12 mouse cellular contexts compared by ENCODE assay signal in genomic region chr8:121313458-121313857, GRCm38 (mm10).
DNase-seq lines count a peak whose midpoint lies in the region; ATAC-seq and TF ChIP-seq lines count a peak whose summit lies in the region.
"Had no signal": no experiment of that assay in that cellular context is flagged by ENCODE, and none has a peak within 500 bp of the region (broad histone marks: within the 10 kb centered on the region; RNA-seq: fewer than 3 reads in every experiment).

No protein-coding gene starts in this region.

- TF ChIP-seq CTCF in forebrain, postnatal 0 days (IDR thresholded peaks at IDR 0.05; ENCODE audit: low read depth) = peak; percentile 18; the same call in 1 of the 2 replicates
- peak; percentile 52 for TF ChIP-seq CTCF in kidney, postnatal 0 days (IDR thresholded peaks at IDR 0.05; ENCODE audit: low read depth)

- 59% methylated on average over 6 of the region's 6 CpGs for WGBS in forebrain, postnatal 0 days
- WGBS in forebrain, embryonic 11.5 days = 62% methylated on average over 6 of the region's 6 CpGs
- 43% methylated on average over 6 of the region's 6 CpGs for WGBS in kidney, postnatal 0 days
- WGBS in kidney, embryonic 16.5 days = 35% methylated on average over 6 of the region's 6 CpGs
- 45% methylated on average over 6 of the region's 6 CpGs for WGBS in neural tube, embryonic 15.5 days

- H3K27me3 ChIP-seq in forebrain, postnatal 0 days (ENCODE audit: insufficient read depth, low read length) = no peaks in the 10 kb centered on the region
- H3K27me3 ChIP-seq in forebrain, embryonic 11.5 days (ENCODE audit: control insufficient read depth, insufficient read depth, low read length) = no peaks in the 10 kb centered on the region
- no peaks in the 10 kb centered on the region; the same call in 1 of the 2 replicates for H3K27me3 ChIP-seq in kidney, postnatal 0 days (ENCODE audit: insufficient read depth, low read length)
- H3K27me3 ChIP-seq in kidney, embryonic 16.5 days (ENCODE audit: insufficient read depth, low read length) = no peaks in the 10 kb centered on the region
- peaks cover 7% of the 10 kb centered on the region; the same call in 1 of the 2 replicates for H3K27me3 ChIP-seq in neural tube, embryonic 15.5 days (replicated peaks)

- H3K36me3 ChIP-seq in forebrain, postnatal 0 days (ENCODE audit: insufficient read depth) = no peaks in the 10 kb centered on the region
- H3K36me3 ChIP-seq in forebrain, embryonic 11.5 days (ENCODE audit: control insufficient read depth, insufficient read depth, low read length) = no peaks in the 10 kb centered on the region
- no peaks in the 10 kb centered on the region for H3K36me3 ChIP-seq in kidney, postnatal 0 days (ENCODE audit: insufficient read depth, low read length)
- H3K36me3 ChIP-seq in kidney, embryonic 16.5 days (ENCODE audit: insufficient read depth, low read length) = no peaks in the 10 kb centered on the region
- no peaks in the 10 kb centered on the region for H3K36me3 ChIP-seq in neural tube, embryonic 15.5 days
- H3K36me3 ChIP-seq: embryonic facial prominence, embryonic 12.5 days had no signal

- no peak overlapping the region for H3K4me3 ChIP-seq in forebrain, postnatal 0 days (ENCODE audit: low read depth, low read length)
- no peak overlapping the region for H3K4me3 ChIP-seq in forebrain, embryonic 11.5 days (ENCODE audit: low read depth, low read length)
- no peak overlapping the region for H3K4me3 ChIP-seq in kidney, postnatal 0 days (replicated peaks; ENCODE audit: low read depth, low read length)
- no peak overlapping the region for H3K4me3 ChIP-seq in kidney, embryonic 16.5 days (ENCODE audit: low read length)
- no peak overlapping the region for H3K4me3 ChIP-seq in neural tube, embryonic 15.5 days (replicated peaks)
- H3K4me3 ChIP-seq: embryonic facial prominence, embryonic 12.5 days had no signal

- no peak for DNase-seq in forebrain, postnatal 0 days
- no peak for DNase-seq in forebrain, embryonic 11.5 days (ENCODE audit: low spot score)
- DNase-seq in kidney, postnatal 0 days (ENCODE audit: low spot score) = no peak
- DNase-seq in neural tube, embryonic 10.5 days (ENCODE audit: extremely low spot score, low spot score) = peak; percentile 49
- peak; percentile 76 for DNase-seq in embryo, embryonic 9.5 days (ENCODE audit: extremely low spot score)
- DNase-seq in right cerebral cortex, adult 2 months (ENCODE audit: low spot score in 2 of 2) = no peak
- DNase-seq: cerebellum, adult 11 months; gastrocnemius, postnatal 14 days had no signal

- no peaks in the 10 kb centered on the region for H3K9me3 ChIP-seq in forebrain, postnatal 0 days (ENCODE audit: low read length)
- H3K9me3 ChIP-seq in forebrain, embryonic 11.5 days (ENCODE audit: control insufficient read depth, low read length) = no peaks in the 10 kb centered on the region
- H3K9me3 ChIP-seq in kidney, postnatal 0 days (replicated peaks; ENCODE audit: low read length) = no peaks in the 10 kb centered on the region
- H3K9me3 ChIP-seq in kidney, embryonic 16.5 days (ENCODE audit: low read length) = no peaks in the 10 kb centered on the region
- H3K9me3 ChIP-seq in neural tube, embryonic 15.5 days (replicated peaks) = no peaks in the 10 kb centered on the region
- H3K9me3 ChIP-seq: embryonic facial prominence, embryonic 12.5 days had no signal

- H3K4me1 ChIP-seq in forebrain, postnatal 0 days (ENCODE audit: insufficient read depth) = no peaks in the 10 kb centered on the region
- peaks cover 8% of the 10 kb centered on the region for H3K4me1 ChIP-seq in forebrain, embryonic 11.5 days (replicated peaks; ENCODE audit: control insufficient read depth, insufficient read depth, low read length)
- peaks cover 19% of the 10 kb centered on the region for H3K4me1 ChIP-seq in kidney, postnatal 0 days (replicated peaks; ENCODE audit: insufficient read depth, low read length)
- H3K4me1 ChIP-seq in kidney, embryonic 16.5 days (ENCODE audit: insufficient read depth, low read length) = peaks cover 35% of the 10 kb centered on the region
- peaks cover 13% of the 10 kb centered on the region for H3K4me1 ChIP-seq in neural tube, embryonic 15.5 days

- ATAC-seq in forebrain, postnatal 0 days = no peak
- ATAC-seq in forebrain, embryonic 11.5 days (replicated peaks; ENCODE audit: low FRiP score) = no peak
- ATAC-seq in kidney, postnatal 0 days (replicated peaks; ENCODE audit: low FRiP score, low read depth) = no peak
- ATAC-seq in kidney, embryonic 16.5 days (ENCODE audit: low FRiP score, low TSS enrichment) = no peak
- no peak for ATAC-seq in neural tube, embryonic 15.5 days (ENCODE audit: low FRiP score)
- ATAC-seq: forebrain, embryonic 14.5 days had no signal

- H3K4me2 ChIP-seq in forebrain, postnatal 0 days (ENCODE audit: low read depth) = no peak overlapping the region
- H3K4me2 ChIP-seq in forebrain, embryonic 11.5 days (ENCODE audit: low read depth, low read length, severe bottlenecking) = no peak overlapping the region
- no peak overlapping the region for H3K4me2 ChIP-seq in kidney, postnatal 0 days (ENCODE audit: low read length)
- H3K4me2 ChIP-seq in kidney, embryonic 16.5 days (replicated peaks; ENCODE audit: low read depth, low read length) = no peak overlapping the region
- no peak overlapping the region for H3K4me2 ChIP-seq in neural tube, embryonic 15.5 days
- H3K4me2 ChIP-seq: embryonic facial prominence, embryonic 12.5 days had no signal

- H3K9ac ChIP-seq in forebrain, postnatal 0 days = no peak overlapping the region
- no peak overlapping the region for H3K9ac ChIP-seq in forebrain, embryonic 11.5 days (ENCODE audit: low read length)
- H3K9ac ChIP-seq in kidney, postnatal 0 days (ENCODE audit: low read depth, low read length) = no peak overlapping the region
- no peak overlapping the region for H3K9ac ChIP-seq in kidney, embryonic 16.5 days (replicated peaks; ENCODE audit: low read length)
- no peak overlapping the region for H3K9ac ChIP-seq in neural tube, embryonic 15.5 days (replicated peaks)
- H3K9ac ChIP-seq: embryonic facial prominence, embryonic 12.5 days had no signal

- no peak overlapping the region for H3K27ac ChIP-seq in forebrain, postnatal 0 days (ENCODE audit: low read depth, low read length)
- H3K27ac ChIP-seq in forebrain, embryonic 11.5 days (ENCODE audit: low read depth, low read length) = no peak overlapping the region
- H3K27ac ChIP-seq in kidney, postnatal 0 days = no peak overlapping the region
- H3K27ac ChIP-seq in kidney, embryonic 16.5 days (ENCODE audit: low read length) = no peak overlapping the region
- H3K27ac ChIP-seq in neural tube, embryonic 15.5 days (replicated peaks) = no peak overlapping the region
- H3K27ac ChIP-seq: embryonic facial prominence, embryonic 12.5 days had no signal

Comparison
In these comparisons a context has a peak if more than half of its experiments do, and no peak if none do; other contexts are left out.
1. DNase-seq: peak in neural tube, embryonic 10.5 days (single experiment) and embryo, embryonic 9.5 days (single experiment); none in forebrain, postnatal 0 days (single experiment), forebrain, embryonic 11.5 days (single experiment), kidney, postnatal 0 days (single experiment) and right cerebral cortex, adult 2 months (0 of 2).